Mouse (Mus musculus) cerebellum, adult 2 months (tissue): ENCODE measurements around the gene Cabs1.

Experiments used
- CTCF ChIP-seq: fragments of 200-500 bp; IDR thresholded peaks from 2 replicates; pipeline ENCODE4 v1.5.1; 2011; ENCODE audit warnings: low read depth, mild to moderate bottlenecking, control low read depth, low read length, moderate library complexity, borderline replicate concordance; ENCODE audit not compliant: insufficient read depth
- POLR2A ChIP-seq: fragments of 200-500 bp; IDR thresholded peaks from 2 replicates; pipeline ENCODE4 v1.6.1; 2011; ENCODE audit warnings: low read length, control low read depth, borderline replicate concordance; ENCODE audit not compliant: insufficient read depth

GRCm38 (mm10) chr5:87969201-87969600, 10.0 kb upstream of the Cabs1 start, which contains the start of the genes 2310003L06Rik and Gm28434:
- TF ChIP-seq CTCF (no peak), POLR2A (no peak)
